Mouse (Mus musculus): ENCODE data around the gene E2f3.

DNA sequence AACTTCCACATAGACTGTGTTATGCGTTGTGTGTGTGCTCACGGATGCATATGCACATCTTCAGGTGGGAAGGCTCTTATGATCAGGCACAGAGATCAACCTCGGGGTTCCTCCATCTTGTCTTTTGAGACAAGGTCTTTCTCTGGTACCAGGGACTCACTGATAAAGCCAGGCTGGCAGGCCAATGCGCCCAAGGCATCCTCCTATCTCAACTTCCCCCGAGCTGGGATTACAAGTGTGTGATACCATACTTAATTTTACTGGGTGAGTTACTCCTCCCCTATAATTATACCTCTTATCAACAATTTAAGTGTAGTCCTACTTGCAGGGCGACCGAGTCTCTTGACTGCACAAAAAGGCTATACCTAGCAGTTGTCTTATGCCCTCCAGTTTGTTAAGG lies 17.2 kb downstream of the E2f3 start:
- TF ChIP-seq CTCF (IDR thresholded peaks at IDR 0.05; ENCODE audit: low read depth, low read length) (no peak), GATA1 (IDR thresholded peaks at IDR 0.05; ENCODE audit: borderline replicate concordance, low read length) (no peak), TAL1 (conservative IDR thresholded peaks at IDR 0.05; ENCODE audit: low read depth, low read length) (no peak), POLR2AphosphoS5 (IDR thresholded peaks at IDR 0.05; ENCODE audit: insufficient replicate concordance, low read depth, low read length) (no peak)
